Mouse (Mus musculus) central nervous system, embryonic 14 days (tissue): ENCODE results near the gene Metrn. TPM values are rescaled to one million over a fixed set of nuclear protein-coding genes. Genes with fewer than 3 reads are reported as not detected.

Experiments
- polyA plus RNA-seq: library from polyadenylated mRNA; depleted of rRNA; stranded (reverse); fragments of >200 nt; gene quantifications from 2 replicates; pipeline ENCODE4 v1.2.3, GENCODE M21; 2012; rRNA removed

The Metrn gene
- polyA plus RNA-seq = 101 TPM in 2 replicates

DNA sequence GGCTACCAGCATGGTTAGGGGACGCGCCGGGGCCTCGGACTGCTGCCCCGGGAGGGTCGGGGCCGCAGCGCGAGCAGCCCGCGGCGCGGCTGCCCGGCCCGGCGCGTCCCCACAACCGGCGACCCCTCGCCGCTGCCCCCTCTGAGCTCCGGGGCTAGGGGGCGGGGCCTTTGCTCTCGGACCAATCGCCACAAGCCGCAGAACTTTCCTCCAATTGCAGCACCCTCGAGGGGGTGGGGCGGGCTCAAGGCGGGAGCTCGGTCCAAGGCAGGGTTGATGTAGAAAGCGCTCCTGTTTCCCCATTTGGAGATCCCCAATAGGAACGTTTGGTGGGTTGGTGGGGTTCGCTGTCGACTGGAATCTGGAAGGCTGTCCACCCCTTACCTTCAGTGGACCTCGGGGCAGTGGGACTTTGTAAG, at the start of gene Metrn:
TSS of gene Metrn (minus strand) at position 186 of the 419 bp plus-strand sequence.

DNA sequence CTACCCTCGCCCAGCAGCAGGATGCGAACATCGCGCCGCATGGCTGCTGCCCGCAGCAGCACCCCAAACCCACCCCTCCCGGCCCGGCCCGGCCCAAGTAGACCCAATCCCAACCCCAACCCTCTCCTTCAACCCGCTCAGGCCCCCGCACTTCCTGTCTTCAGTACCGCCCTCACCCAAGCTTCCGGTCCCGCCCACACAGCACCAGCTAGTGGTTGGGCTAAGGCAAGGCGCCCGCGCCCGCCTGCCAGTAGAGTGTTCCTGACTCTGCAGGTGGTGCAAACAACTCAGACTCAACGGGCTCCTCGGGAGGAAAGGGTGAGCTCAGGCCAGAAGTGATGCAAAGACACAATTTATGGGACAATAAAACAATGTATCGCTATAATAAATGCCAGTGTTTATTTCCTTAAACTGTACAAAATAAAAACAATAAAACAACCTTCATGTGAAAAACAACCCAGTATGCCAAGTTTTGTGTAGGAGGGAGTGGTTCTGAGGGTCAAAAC, 47.5 kb upstream of the Metrn start, which contains the start of gene Rhot2:
TSS of gene Rhot2 (minus strand) at position 456 of the 506 bp plus-strand sequence.

DNA sequence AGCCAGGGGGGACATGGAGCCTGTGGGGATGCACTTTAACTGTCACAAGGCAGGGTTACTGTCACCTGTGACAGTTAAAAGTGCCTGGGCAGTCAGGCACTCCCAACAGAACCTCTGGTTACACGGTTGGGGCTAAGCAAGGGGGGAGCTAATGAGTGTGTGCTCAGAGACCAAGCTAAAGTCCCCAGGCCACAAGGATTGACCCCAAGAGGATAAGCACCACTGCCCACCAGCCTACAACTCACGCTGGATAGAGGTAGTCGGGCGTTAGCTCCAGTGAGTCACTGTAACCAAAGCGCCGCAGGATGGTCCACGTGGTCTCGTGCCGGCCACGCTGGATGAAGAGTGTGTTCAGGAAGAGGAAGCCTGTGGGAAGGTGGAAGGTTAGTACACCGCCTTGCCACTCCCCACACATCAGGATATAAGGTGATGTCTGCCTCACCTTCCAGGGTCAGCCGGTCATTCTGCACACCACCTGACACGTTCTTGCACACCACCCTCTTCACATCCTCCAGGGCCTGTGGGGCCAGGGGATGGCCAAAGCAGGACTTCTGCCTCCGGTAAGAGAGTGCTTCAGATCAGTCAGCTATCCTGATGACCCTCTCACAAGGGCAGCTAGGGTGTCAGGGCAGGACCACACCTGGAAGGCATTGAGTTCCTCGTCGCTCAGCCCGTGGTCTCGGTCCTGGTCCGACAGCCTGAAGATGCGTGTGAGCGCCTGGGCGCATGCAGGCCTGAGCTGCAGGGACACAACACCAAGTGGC, 44.4 kb upstream of the Metrn start, which contains the start of gene Gm20683:
TSS of gene Gm20683 (minus strand) at position 647 of the 764 bp plus-strand sequence.

DNA sequence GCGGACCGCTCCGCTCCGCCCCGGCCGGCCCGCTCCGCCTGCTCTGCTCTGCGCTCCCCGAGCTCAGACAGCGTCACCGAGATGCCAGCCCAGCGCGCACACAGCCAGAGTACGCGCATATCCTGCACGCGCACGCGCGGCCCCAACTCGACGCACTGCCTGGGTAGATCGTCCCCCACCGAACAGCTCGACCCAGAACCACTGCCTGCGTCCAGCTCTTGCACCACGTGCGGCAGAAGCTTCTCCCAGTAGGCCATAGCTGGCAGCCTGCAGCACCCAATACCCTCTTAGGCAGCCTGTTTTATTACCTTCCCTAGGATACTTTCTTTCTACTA, 40.1 kb upstream of the Metrn start, which contains the start of gene Rhbdl1:
TSS of gene Rhbdl1 (minus strand) at position 220 of the 335 bp plus-strand sequence.

DNA sequence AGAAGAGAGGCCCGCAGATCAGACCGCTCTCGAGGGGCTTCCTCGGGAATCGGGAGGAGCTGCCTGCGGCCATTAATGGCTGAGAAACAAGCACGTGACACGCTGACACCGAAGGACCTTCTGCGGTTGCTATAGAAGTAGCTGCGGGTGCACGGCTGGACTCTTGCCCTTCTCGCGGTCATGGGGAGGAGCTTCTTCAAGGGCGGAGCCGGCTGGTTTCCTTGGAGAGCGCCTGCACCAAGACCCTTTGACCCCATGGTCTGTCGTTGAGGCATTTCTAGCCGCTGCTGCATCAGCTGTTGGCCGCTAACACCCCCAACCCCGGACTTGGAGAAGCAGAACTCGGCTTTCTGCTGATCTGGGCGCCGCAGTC, 36.3 kb upstream of the Metrn start, which contains the start of gene Stub1:
TSS of gene Stub1 (minus strand) at position 114 of the 373 bp plus-strand sequence.

DNA sequence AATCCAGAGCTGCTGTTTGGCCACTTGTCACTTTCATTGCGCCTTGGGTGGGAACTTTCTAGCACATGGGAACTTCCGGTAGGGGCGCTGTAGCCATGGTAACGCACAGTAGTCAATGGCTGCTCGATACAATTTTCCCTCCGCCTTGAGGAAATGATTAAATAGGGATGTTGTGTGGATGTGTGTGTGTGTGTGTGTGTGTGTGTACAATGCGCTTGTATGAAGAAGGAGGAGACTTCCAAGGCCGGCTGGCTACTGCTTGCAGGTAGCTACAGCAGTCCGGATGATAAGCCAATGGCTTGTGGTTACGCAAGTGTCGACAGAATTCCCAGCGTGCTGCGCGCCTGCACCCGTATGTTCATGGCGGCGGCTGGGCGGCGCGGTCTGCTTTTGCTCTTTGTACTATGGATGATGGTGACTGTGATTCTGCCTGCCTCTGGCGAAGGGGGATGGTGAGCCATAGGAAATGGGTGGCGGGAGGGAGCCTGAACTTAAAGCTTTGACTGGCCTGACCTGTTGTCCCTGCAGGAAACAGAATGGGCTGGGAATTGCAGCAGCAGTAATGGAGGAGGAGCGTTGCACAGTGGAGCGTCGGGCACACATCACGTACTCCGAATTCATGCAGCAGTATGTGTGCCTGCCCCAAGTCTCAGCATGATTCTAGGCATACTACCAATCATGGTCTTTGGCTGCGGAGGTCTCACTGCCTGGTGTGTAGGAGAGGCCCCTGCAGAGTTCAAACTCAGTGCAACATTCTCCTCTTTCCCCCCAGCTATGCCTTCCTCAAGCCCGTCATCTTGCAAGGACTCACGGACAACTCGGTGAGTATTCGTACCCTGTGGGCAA, 32.0 kb upstream of the Metrn start, which contains the start of gene Jmjd8:
TSS of gene Jmjd8 (plus strand) at position 156 of the 846 bp plus-strand sequence.

DNA sequence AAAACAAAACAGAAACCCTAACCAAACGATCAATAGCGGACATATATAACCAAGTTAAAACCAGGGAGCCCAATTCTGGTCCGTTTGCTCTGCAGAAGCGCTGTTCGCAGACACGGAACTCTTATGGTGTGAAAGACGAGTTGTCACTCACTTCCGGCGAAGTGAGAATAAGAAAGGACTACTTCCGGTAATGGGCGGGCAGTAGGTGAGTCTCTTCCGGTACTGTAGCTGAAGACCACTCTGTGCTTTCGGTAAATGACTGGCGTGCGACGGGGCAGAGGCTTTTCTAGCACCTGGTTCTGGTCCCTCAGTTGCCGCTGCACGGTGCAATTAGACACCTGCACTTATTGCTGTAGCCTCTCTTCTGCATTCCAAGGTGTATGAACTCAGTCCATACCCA, 26.5 kb upstream of the Metrn start, which contains the start of gene Wdr24:
TSS of gene Wdr24 (plus strand) at position 176 of the 400 bp plus-strand sequence.

DNA sequence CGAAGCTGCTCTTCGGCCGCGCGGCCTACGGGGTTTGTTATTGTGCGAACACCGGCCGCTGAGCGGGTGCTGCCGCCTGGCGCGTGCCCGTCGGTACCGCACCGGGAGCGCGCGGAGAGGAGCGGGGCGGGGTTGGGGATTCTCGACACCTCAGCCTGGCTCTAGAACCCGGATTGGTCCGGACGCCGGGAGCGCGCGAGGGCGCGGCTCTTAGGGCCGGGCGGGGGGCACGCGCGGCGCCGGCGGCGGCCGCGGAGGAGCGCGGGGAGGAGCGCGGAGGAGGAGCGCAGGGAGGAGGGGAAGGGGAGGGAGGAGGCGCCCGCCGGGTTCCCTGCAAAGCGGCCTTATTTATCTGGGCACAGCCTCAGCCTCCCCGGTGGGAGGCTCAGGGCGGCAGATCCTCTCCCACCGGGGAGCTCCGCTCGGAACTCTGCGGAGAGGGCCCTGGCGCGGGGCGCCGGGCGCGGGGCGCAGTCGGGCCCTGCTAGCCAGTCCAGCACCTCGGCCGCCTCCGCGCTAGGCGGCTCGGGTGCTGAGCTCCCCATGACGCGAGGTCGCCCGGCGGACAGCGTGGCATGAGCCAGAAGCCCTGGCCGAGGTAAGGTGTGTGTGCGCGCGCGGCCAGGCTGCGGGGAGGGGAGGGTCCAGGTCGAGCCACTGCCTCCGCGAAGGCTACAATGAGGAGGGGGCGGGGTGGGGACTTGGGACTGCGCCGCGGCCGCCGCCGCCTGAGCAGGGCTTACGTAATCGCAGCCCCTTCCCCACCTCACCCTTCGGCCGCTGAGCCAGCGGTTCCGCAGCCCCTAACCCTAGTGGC, 12.1 kb upstream of the Metrn start, which contains the start of gene Fbxl16:
TSS of gene Fbxl16 (plus strand) at position 297 of the 817 bp plus-strand sequence.

DNA sequence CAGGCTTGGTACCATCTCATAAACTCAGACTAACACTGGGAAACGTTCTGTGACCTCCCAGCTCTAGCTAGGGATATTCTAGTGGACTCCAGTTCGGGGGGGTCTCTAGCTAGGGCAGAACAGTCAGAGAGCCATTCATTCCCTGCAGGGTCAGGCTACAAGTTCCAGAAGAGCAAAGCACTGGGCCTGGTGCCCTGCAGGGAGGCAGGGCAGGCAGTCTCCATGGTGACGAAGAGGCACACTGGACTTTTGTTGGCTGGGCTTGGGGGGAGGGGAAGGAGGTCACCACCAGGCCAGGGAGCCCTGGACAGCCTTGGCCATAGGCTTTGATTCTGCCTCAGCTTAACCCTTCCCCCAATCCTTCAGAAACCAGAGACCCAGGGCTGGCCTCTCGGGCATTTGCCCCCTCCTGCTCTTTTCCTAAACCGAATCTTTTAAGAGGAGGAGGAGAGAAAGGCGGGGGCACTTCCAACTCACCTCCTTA, 1.3 kb downstream of the Metrn start, which contains the start of gene AC134908.4:
TSS of gene AC134908.4 (minus strand) at position 51 of the 484 bp plus-strand sequence.

DNA sequence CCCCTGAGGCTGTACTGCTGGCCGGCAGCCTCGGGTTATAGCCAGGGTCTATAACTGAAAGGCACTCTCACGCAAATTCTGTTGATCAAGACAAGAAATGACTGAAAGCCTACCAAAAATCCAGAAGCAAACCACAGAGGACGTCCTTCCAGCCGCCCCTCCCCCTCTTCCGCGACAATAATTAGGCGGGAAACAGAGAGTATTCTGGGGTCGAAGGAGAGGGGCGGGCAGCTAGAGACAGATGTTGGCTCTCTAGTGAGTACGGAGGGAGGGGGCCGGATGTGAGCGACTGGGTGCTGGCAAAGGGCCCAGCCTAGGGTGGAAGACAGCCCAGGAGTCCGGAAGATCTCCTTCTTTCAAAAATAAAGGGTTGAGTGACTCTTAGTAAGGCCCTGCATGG, 4.3 kb downstream of the Metrn start, which contains the start of gene Fam173a:
TSS of gene Fam173a (minus strand) at position 287 of the 400 bp plus-strand sequence.

DNA sequence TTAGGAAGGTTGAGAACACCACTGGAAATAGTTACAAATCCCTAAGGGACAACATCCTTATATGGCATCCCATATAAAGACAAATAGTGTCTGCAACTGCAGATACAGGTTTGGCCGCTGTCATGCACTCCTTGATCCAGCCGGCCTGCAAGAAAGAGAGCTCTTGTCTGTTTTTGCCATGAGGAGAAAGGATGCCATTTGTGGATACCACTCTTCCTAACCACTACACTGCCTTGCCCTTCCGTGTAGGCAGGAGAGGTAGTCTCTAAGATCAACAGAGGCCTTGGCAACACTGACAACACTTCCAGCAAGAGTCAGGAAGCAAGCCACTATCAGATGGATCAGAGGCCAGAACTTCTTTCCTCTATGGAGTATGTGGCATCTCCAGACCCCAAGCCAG, 10.7 kb downstream of the Metrn start, which contains the start of gene Ccdc78:
TSS of gene Ccdc78 (plus strand) at position 301 of the 400 bp plus-strand sequence.

DNA sequence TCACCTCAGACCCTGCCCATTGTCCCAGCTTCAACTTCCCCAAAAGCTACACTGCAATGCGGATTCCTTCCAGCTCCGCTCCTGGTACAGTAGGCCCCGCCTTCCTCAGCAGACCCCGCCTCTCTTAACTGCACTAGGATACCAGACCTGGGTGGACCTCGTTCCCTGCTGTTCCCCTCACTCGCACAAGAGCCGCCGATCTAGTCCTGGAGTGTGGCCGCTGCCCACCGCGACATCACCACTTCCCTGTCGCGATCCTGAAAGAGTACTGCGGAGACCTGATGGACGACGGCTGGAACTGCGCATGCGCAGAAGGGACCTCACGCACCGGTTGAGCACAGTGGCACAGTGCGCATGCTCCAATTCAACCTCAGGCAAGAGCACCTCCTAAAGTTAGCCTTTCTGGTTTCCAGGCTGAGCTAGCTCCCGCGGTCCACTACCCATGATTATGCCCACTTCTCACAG, 11.6 kb downstream of the Metrn start, which contains the start of gene Haghl:
TSS of gene Haghl (minus strand) at position 393 of the 465 bp plus-strand sequence.

DNA sequence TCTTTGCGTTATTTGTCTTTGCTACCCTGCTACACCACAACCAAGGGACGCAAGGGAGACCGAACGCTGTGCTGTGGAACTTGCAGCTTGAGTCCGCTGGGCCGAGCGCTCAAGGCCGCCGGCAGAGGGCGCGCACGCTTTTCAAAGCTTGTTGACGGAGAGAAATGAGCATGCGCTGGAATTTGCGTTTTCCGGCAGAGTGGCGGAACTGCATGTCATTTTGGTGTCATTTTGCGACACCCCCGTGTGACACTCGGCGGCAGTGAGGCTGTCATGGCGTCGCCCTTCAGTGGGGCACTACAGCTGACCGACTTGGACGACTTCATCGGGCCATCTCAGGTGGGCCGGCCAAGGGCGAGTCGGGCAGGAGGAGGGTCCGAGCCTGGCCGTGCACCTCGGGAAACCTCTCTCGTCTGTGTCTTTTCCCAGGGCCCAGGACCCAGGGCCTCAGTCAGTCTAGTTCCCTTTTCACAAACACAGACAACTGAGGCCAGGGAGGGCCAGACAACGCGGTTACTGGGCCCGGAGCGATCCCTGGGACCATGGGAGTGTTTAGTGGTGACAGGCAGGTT, 23.3 kb downstream of the Metrn start, which contains the start of gene Narfl:
TSS of gene Narfl (plus strand) at position 228 of the 572 bp plus-strand sequence.

DNA sequence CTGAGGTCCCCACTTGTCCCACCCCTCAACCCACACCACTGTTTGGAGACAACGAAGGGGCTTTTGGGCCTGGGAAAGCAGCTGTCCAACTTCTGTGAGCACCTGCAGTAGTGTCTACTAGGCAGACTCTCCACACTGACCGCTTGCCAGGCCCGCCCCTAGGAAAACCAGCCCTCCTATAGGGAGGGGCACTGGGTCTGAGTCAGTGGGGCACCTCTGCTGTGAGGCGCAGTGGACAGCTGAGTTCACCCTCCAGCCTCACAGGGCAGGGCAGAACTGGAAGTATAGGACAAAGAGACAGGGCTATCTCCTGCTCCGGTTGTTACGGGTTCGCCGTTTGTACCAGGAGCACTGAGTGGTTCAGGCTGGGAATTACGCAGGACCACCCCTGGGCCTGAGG, 42.7 kb downstream of the Metrn start, which contains the start of gene Msln:
TSS of gene Msln (minus strand) at position 138 of the 400 bp plus-strand sequence.

Other genes starting within 250 kb of the Metrn start
- gene Sox8, start 226.4 kb downstream of the Metrn start, polyA plus RNA-seq = 11.4 and 14.6 TPM in 2 replicates
- 10.7 and 12.7 TPM in 2 replicates for gene Lmf1, start 218.1 kb downstream of the Metrn start, polyA plus RNA-seq
- gene Gng13, start 80.0 kb downstream of the Metrn start, polyA plus RNA-seq = 1.1 and 2.1 TPM in 2 replicates
- gene Chtf18, start 69.7 kb downstream of the Metrn start, polyA plus RNA-seq = 16.3 and 17.3 TPM in 2 replicates
- 44.1 and 45.9 TPM in 2 replicates for gene Rpusd1, start 69.5 kb downstream of the Metrn start, polyA plus RNA-seq
- 0.11 and 0.15 TPM in 2 replicates for gene Mslnl, start 61.1 kb downstream of the Metrn start, polyA plus RNA-seq
- 0.14 and 0.25 TPM in 2 replicates for gene Msln, start 42.8 kb downstream of the Metrn start, polyA plus RNA-seq
- 25.3 and 26.7 TPM in 2 replicates for gene Narfl, start 23.4 kb downstream of the Metrn start, polyA plus RNA-seq
- 214 and 220 TPM in 2 replicates for gene Haghl, start 11.5 kb downstream of the Metrn start, polyA plus RNA-seq
- gene Ccdc78, start 10.6 kb downstream of the Metrn start, polyA plus RNA-seq = 0.04 and 0.11 TPM in 2 replicates
- gene Fam173a, start 4.2 kb downstream of the Metrn start, polyA plus RNA-seq = 106 and 110 TPM in 2 replicates
- 0.18 TPM in 1 of 2 replicates, not detected in the other for gene AC134908.4, start 1.5 kb downstream of the Metrn start, polyA plus RNA-seq
- 64.6 and 64.7 TPM in 2 replicates for gene Fbxl16, start 11.9 kb upstream of the Metrn start, polyA plus RNA-seq
- gene Wdr24, start 26.5 kb upstream of the Metrn start, polyA plus RNA-seq = 48.6 and 49.3 TPM in 2 replicates
- gene Jmjd8, start 31.7 kb upstream of the Metrn start, polyA plus RNA-seq = 82.0 and 84.1 TPM in 2 replicates
- 303 and 324 TPM in 2 replicates for gene Stub1, start 36.3 kb upstream of the Metrn start, polyA plus RNA-seq
- gene Rhbdl1, start 40.2 kb upstream of the Metrn start, polyA plus RNA-seq = 51.1 and 59.5 TPM in 2 replicates
- gene Gm20683, start 44.6 kb upstream of the Metrn start, polyA plus RNA-seq = 27.5 and 27.9 TPM in 2 replicates
- gene Rhot2, start 47.7 kb upstream of the Metrn start, polyA plus RNA-seq = 94.8 and 98.3 TPM in 2 replicates
- gene Wdr90, start 64.4 kb upstream of the Metrn start, polyA plus RNA-seq = 57.9 and 59.3 TPM in 2 replicates
- gene Mcrip2, start 71.6 kb upstream of the Metrn start, polyA plus RNA-seq = 10.1 and 10.9 TPM in 2 replicates
- 71.8 and 76.2 TPM in 2 replicates for gene Mettl26, start 77.9 kb upstream of the Metrn start, polyA plus RNA-seq
- gene Wfikkn1, start 83.7 kb upstream of the Metrn start, polyA plus RNA-seq = 0.86 and 1.0 TPM in 2 replicates
- 70.6 and 80.8 TPM in 2 replicates for gene Rab40c, start 122.6 kb upstream of the Metrn start, polyA plus RNA-seq
- 95.7 and 101 TPM in 2 replicates for gene Pigq, start 147.8 kb upstream of the Metrn start, polyA plus RNA-seq
- gene Nhlrc4, start 147.8 kb upstream of the Metrn start, polyA plus RNA-seq = 0.11 and 0.34 TPM in 2 replicates
- 0.41 and 0.68 TPM in 2 replicates for gene A930017K11Rik, start 155.4 kb upstream of the Metrn start, polyA plus RNA-seq
- gene Capn15, start 188.7 kb upstream of the Metrn start, polyA plus RNA-seq = 43.8 and 45.6 TPM in 2 replicates